Mouse (Mus musculus) limb, embryonic 12.5 days (tissue): Measurements from ENCODE around the gene Sept10. TPM values are rescaled to one million over a fixed set of nuclear protein-coding genes. Genes with fewer than 3 reads are reported as not detected.

Experiments
- ATAC-seq: fragments of 200-750 bp; cut with Nextera tagmentation; 2 replicates; pipeline ENCODE4 v1.8.0; 2017; ENCODE audit warnings: low read depth, moderate TSS enrichment; ENCODE audit not compliant: insufficient number of reproducible peaks, insufficient read depth, low FRiP score, low TSS enrichment
- H3K27ac ChIP-seq: fragments of 300-500 bp; sonication (generic); 2 replicates; pipeline ENCODE4 v1.5.1; 2016; ENCODE audit warnings: mild to moderate bottlenecking, moderate library complexity
- H3K27me3 ChIP-seq: fragments of 300-500 bp; sonication (generic); 2 replicates; pipeline ENCODE4 v1.6.1; 2016; ENCODE audit warnings: mild to moderate bottlenecking, moderate library complexity
- H3K36me3 ChIP-seq: fragments of 300-500 bp; sonication (generic); 2 replicates; pipeline ENCODE4 v1.6.1; 2016; ENCODE audit warnings: mild to moderate bottlenecking, moderate library complexity
- H3K4me1 ChIP-seq: fragments of 300-500 bp; sonication (generic); replicated peaks from 2 replicates; pipeline ENCODE4 v1.6.1; 2016
- H3K4me2 ChIP-seq: fragments of 300-500 bp; sonication (generic); 2 replicates; pipeline ENCODE4 v1.6.1; 2016; ENCODE audit warnings: mild to moderate bottlenecking, moderate library complexity
- H3K4me3 ChIP-seq: fragments of 300-500 bp; sonication (generic); replicated peaks from 2 replicates; pipeline ENCODE4 v1.5.1; 2016; ENCODE audit warnings: mild to moderate bottlenecking
- H3K9ac ChIP-seq: fragments of 300-500 bp; sonication (generic); replicated peaks from 2 replicates; pipeline ENCODE4 v1.6.1; 2016; ENCODE audit warnings: mild to moderate bottlenecking, moderate library complexity
- H3K9me3 ChIP-seq: fragments of 300-500 bp; sonication (generic); 2 replicates; pipeline ENCODE4 v1.6.1; 2016; ENCODE audit warnings: mild to moderate bottlenecking, moderate library complexity
- WGBS: fragments of 180-500 bp; shearing (Covaris S2); methylation state at CpG from one replicate; pipeline ENCODE4 v1.1.7; 2016; 5-methylcytosine and 5-hydroxymethylcytosine counted together
- polyA plus RNA-seq: library from polyadenylated mRNA; unstranded; fragments of >200 nt; fragmentation: Nextera tagmentation; extraction: Ambion mirVana; gene quantifications from 2 replicates; pipeline ENCODE4 v1.2.1, GENCODE M21; 2016

The Sept10 gene
- polyA plus RNA-seq, 1 experiment from 2014 or later = 42.3 TPM

GRCm38 (mm10) chr10:59225137-59225536, 3.5 kb upstream of the Sept10 start:
- Histone ChIP-seq H3K36me3 (no peaks in the 10 kb centered on the region), H3K4me3 (no peak overlapping the region), H3K9ac (no peak overlapping the region), H3K4me1 (peaks cover 18% of the 10 kb centered on the region), H3K9me3 (no peaks in the 10 kb centered on the region), H3K27me3 (0 out of 2 replicates have a peak, but pooled peaks cover 7% of the 10 kb centered on the region), H3K4me2 (no peak overlapping the region), H3K27ac (no peak overlapping the region)
- WGBS = 87% methylated on average over 2 of the region's 2 CpGs
- no peak for ATAC-seq

DNA sequence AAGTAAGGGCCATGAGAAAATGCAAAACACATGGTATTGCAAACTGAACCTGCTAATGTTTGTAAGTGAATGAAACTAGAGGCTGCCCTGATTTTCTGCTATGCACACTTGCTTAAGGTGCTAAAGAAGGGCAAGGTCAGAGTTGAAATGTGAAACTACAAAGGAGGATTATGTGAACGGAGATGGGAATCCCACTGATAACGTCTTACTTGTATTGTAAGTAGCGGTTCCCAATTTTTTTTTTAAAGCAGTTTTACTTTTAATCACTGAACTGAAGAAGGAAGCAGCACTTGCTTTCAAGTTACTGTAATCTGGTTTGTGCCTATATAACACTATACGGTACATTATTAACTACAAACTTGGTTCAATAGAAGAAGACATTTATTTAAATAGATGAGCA, 2.2 kb upstream of the Sept10 start:
- Histone ChIP-seq H3K9ac (no peak overlapping the region), H3K27me3 (0 out of 2 replicates have a peak, but pooled peaks cover 7% of the 10 kb centered on the region), H3K27ac (no peak overlapping the region), H3K4me1 (peaks cover 23% of the 10 kb centered on the region), H3K4me2 (peak overlapping the region; percentile 99), H3K4me3 (peak overlapping the region; percentile 69; the same call in 1 of the 2 replicates), H3K9me3 (no peaks in the 10 kb centered on the region), H3K36me3 (no peaks in the 10 kb centered on the region)
- no peak for ATAC-seq
- 58% methylated on average over 4 of the region's 4 CpGs for WGBS

DNA sequence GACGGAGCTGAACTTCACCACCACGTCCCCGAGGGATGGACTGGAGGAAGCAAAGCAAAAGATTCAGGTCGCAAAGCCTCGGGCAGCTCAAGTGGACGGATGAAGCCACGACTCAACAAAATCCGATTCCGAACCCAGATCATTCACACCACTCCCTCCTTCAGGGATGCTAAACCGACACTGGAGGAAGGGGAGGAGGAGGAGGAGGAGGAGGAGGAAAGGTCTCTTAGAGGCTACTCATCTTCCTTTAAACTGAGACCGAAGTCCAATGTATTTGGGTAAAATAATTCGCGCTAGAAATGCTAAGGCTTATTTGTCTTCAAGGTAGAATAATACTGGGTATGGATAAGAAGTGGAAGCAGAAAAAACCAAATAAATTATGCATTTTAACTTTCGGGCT, 1.7 kb upstream of the Sept10 start:
- Histone ChIP-seq H3K4me3 (peak overlapping the region; percentile 69), H3K9me3 (no peaks in the 10 kb centered on the region), H3K36me3 (no peaks in the 10 kb centered on the region), H3K9ac (peak overlapping the region; percentile 77), H3K4me2 (peak overlapping the region; percentile 99), H3K27me3 (0 out of 2 replicates have a peak, but pooled peaks cover 7% of the 10 kb centered on the region), H3K27ac (no peak overlapping the region), H3K4me1 (peaks cover 23% of the 10 kb centered on the region)
- 43% methylated on average over 14 of the region's 14 CpGs for WGBS
- no peak for ATAC-seq

- peak overlapping the region; percentile 77 for H3K9ac ChIP-seq
- no peaks in the 10 kb centered on the region for H3K9me3 ChIP-seq
- peak overlapping the region; percentile 97 for H3K27ac ChIP-seq
- ATAC-seq = peak; percentile 10; the same call in 1 of the 2 replicates
- peak overlapping the region; percentile 99 for H3K4me2 ChIP-seq
- 0 out of 2 replicates have a peak, but pooled peaks cover 7% of the 10 kb centered on the region for H3K27me3 ChIP-seq
- H3K4me3 ChIP-seq = peak overlapping the region; percentile 69
- H3K36me3 ChIP-seq = no peaks in the 10 kb centered on the region
- WGBS = 2% methylated on average over 49 of the region's 49 CpGs
- peaks cover 23% of the 10 kb centered on the region for H3K4me1 ChIP-seq
Observed at GRCm38 (mm10) chr10:59222271-59223101, 839 bp upstream of the Sept10 start.

DNA sequence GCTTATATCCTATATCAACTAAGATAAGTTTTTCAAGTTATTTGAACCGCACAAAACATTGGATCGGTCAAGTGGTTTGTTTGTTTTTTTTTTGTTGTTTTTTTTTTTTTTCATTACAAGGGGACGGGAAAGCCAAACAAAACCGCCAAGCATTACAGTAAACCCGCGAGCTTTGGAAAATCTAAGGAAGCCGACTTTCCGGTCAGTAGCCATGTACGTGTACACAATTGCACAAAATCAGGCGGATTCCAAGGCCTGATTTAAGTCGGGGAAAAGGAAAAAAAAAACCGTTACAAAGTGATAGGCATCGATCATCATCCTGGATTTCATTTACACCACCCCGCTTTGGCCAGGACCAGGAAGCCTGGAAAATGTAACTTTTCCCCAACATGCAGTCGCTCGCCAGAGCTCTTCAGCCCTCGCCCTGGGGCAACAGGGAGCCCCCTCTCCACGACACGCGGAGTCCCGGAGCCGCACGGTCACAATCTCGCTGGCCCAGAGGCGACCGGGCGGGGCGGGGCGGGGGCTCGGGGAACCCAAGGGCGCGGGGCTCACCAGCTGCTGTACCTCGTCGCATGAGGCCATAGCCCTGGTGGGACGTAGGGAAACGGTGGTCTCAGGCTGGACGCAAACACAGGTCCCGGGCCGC, 699 bp downstream of the Sept10 start:
- peak overlapping the region; percentile 97 for H3K27ac ChIP-seq
- no peak for ATAC-seq
- H3K4me3 ChIP-seq = peak overlapping the region; percentile 69
- peaks cover 23% of the 10 kb centered on the region for H3K4me1 ChIP-seq
- H3K4me2 ChIP-seq = peak overlapping the region; percentile 99
- 0 out of 2 replicates have a peak, but pooled peaks cover 7% of the 10 kb centered on the region for H3K27me3 ChIP-seq
- WGBS = 2% methylated on average over 39 of the region's 39 CpGs
- H3K9ac ChIP-seq = peak overlapping the region; percentile 77
- H3K9me3 ChIP-seq = no peaks in the 10 kb centered on the region
- H3K36me3 ChIP-seq = no peaks in the 10 kb centered on the region

DNA sequence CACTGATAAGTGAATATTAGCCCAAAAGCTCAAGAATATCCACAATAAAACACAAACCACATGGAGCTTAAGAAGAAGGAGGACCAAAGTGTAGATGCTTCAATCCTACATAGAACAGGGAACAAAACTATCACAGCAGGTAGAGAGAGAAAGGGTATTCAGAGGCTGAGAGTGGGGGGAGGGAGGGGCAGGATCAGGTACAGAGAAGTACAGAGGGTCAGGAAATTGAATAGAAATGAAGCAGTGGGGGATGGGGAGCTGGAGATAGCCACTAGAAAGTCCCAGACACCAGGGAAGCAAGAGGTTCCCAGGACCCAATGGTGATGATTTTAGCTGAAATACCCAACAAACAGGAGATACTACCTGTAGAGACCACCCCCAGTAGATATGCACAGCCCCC, 21.6 kb downstream of the Sept10 start:
- no peak for ATAC-seq
- Histone ChIP-seq H3K9ac (no peak overlapping the region), H3K4me1 (peaks cover 13% of the 10 kb centered on the region; the same call in 1 of the 2 replicates), H3K9me3 (no peaks in the 10 kb centered on the region), H3K4me3 (no peak overlapping the region), H3K27me3 (no peaks in the 10 kb centered on the region), H3K4me2 (no peak overlapping the region), H3K27ac (no peak overlapping the region), H3K36me3 (no peaks in the 10 kb centered on the region)

DNA sequence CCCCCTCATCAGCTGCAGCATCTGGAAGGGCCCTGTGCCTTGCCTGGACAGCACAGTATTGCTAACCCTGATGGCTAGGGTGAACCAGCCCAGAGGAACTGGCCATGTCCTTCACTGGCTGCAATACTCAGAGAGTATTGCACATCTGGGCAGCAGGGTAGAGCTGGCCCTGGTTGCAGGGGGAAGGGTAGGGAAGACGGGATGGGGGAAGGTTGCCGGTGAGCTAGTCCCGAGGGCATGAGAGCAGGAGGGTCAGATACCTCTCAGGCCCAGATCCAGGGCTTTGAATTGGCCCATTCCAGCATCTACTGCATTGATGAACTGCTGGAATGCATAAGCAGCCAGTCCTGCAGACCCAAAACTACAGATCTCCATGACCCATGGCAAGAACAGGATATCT, 24.9 kb downstream of the Sept10 start:
- H3K9ac ChIP-seq = no peak overlapping the region
- 80% methylated on average over 3 of the region's 3 CpGs for WGBS
- no peaks in the 10 kb centered on the region for H3K36me3 ChIP-seq
- H3K27ac ChIP-seq = no peak overlapping the region
- ATAC-seq = no peak
- H3K4me2 ChIP-seq = no peak overlapping the region
- no peaks in the 10 kb centered on the region for H3K27me3 ChIP-seq
- no peaks in the 10 kb centered on the region for H3K9me3 ChIP-seq
- H3K4me3 ChIP-seq = no peak overlapping the region
- peaks cover 16% of the 10 kb centered on the region; the same call in 1 of the 2 replicates for H3K4me1 ChIP-seq

GRCm38 (mm10) chr10:59194891-59195290, 26.8 kb downstream of the Sept10 start:
- no peak overlapping the region for H3K4me2 ChIP-seq
- H3K36me3 ChIP-seq = peaks cover 13% of the 10 kb centered on the region; the same call in 1 of the 2 replicates
- no peak for ATAC-seq
- H3K4me1 ChIP-seq = peaks cover 16% of the 10 kb centered on the region; the same call in 1 of the 2 replicates
- no peaks in the 10 kb centered on the region for H3K27me3 ChIP-seq
- H3K27ac ChIP-seq = no peak overlapping the region
- H3K9me3 ChIP-seq = no peaks in the 10 kb centered on the region
- WGBS = 55% methylated on average over 5 of the region's 5 CpGs
- no peak overlapping the region for H3K4me3 ChIP-seq
- no peak overlapping the region for H3K9ac ChIP-seq

DNA sequence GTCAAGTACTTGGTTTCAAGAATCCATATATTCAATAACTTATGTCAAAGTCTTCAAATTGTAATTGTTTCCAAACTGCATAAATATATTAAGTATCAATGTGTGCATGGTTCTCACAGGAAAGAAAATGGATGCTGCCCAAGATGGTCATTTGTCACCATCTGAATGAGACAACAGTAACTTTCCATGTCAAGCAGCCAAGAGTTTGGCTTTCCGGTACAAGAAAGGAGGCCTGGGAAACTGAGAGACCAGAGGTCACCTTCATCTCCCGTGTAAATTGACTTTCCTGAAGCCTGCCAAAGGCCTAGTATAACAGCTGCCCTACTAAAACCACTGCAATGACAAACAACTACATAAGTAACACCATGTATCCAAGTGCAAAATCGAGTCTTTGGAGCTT, 39.3 kb downstream of the Sept10 start:
- Histone ChIP-seq H3K9me3 (no peaks in the 10 kb centered on the region), H3K27me3 (no peaks in the 10 kb centered on the region), H3K36me3 (peaks cover 18% of the 10 kb centered on the region), H3K9ac (no peak overlapping the region), H3K27ac (no peak overlapping the region), H3K4me3 (no peak overlapping the region), H3K4me1 (no peaks in the 10 kb centered on the region), H3K4me2 (no peak overlapping the region)
- ATAC-seq = no peak
- 75% methylated on average over 3 of the region's 3 CpGs for WGBS

DNA sequence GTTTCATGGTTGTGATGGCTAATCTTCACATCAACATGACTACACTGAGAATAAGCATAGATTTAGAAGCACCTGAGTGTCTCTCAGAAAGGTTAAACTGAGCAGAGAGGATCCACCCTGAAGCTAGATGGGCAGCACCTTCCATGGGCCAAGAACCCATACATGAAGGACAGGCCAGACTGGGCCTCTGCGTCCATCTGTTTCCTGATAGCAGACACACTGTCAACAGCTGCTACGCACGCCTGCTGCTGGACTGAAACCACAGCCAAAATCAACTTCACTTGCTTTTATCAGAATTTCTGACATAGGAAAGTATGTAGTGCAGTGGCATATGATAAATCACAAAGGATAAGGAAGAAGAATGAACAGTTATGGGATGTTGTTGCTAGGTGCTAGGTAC, 42.0 kb downstream of the Sept10 start:
- H3K27ac ChIP-seq = no peak overlapping the region
- no peaks in the 10 kb centered on the region for H3K9me3 ChIP-seq
- H3K4me1 ChIP-seq = no peaks in the 10 kb centered on the region
- H3K9ac ChIP-seq = no peak overlapping the region
- 81% methylated on average over 3 of the region's 3 CpGs for WGBS
- H3K4me2 ChIP-seq = no peak overlapping the region
- peaks cover 26% of the 10 kb centered on the region for H3K36me3 ChIP-seq
- ATAC-seq = no peak
- H3K27me3 ChIP-seq = no peaks in the 10 kb centered on the region
- H3K4me3 ChIP-seq = no peak overlapping the region

DNA sequence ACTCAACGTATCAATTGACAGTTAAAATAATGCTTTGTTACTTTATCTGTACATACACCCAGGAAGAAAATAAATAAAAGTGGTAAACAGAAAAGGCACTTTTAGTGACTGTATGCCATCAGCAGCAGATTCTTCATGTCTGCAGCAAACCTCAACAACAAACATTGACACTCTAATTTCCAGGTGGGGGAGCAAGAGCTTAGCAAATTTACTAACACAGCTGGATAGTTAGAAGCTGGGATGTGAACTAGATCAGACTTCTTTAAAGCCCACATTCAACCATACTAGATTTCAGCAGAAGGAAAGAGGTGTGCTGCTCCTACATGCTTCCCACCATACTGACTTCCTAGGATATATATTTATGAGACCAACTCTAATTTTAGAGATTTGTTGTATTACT, 49.1 kb downstream of the Sept10 start:
- Histone ChIP-seq H3K4me1 (no peaks in the 10 kb centered on the region), H3K4me2 (no peak overlapping the region), H3K36me3 (peaks cover 34% of the 10 kb centered on the region), H3K27me3 (no peaks in the 10 kb centered on the region), H3K9ac (no peak overlapping the region), H3K4me3 (no peak overlapping the region), H3K27ac (no peak overlapping the region), H3K9me3 (no peaks in the 10 kb centered on the region)
- ATAC-seq = no peak
- 92% methylated on average over 1 of the region's 1 CpGs for WGBS
